Mouse (Mus musculus): ENCODE data around the gene Casp6.

Gene Casp6

GRCm38 (mm10) chr3:129923581-129923980, 22.4 kb downstream of the Casp6 start:
- DNase-seq: no peak

GRCm38 (mm10) chr3:129925861-129926260, 24.6 kb downstream of the Casp6 start:
- DNase-seq: no peak

- DNase-seq: no peak
These were observed 29.1 kb downstream of the Casp6 start for GRCm38 (mm10) chr3:129930213-129930778.

- no peak for DNase-seq
These were observed 31.2 kb downstream of the Casp6 start for GRCm38 (mm10) chr3:129932443-129932842.

GRCm38 (mm10) chr3:129936561-129936960, 35.3 kb downstream of the Casp6 start:
- DNase-seq: no peak

GRCm38 (mm10) chr3:129937848-129938247, 36.6 kb downstream of the Casp6 start:
- DNase-seq: no peak

GRCm38 (mm10) chr3:129939058-129939457, 37.8 kb downstream of the Casp6 start:
- DNase-seq: no peak

- no peak for DNase-seq
These were observed 39.6 kb downstream of the Casp6 start for GRCm38 (mm10) chr3:129940780-129941179.

- no peak for DNase-seq
These were observed 40.1 kb downstream of the Casp6 start for GRCm38 (mm10) chr3:129941291-129941690.

- no peak for DNase-seq
These were observed 42.6 kb downstream of the Casp6 start for GRCm38 (mm10) chr3:129943813-129944212.

GRCm38 (mm10) chr3:129946217-129946914, 45.1 kb downstream of the Casp6 start:
- DNase-seq: no peak

GRCm38 (mm10) chr3:129948359-129948758, 47.1 kb downstream of the Casp6 start:
- no peak for DNase-seq

GRCm38 (mm10) chr3:129949158-129949773, 48.0 kb downstream of the Casp6 start:
- no peak for DNase-seq

- no peak for DNase-seq
These were observed 52.1 kb downstream of the Casp6 start for GRCm38 (mm10) chr3:129953296-129953695.

- no peak for DNase-seq
These were observed 61.3 kb downstream of the Casp6 start for GRCm38 (mm10) chr3:129962533-129962932.
